Mouse (Mus musculus) right cerebral cortex, adult 18-20 months (tissue): ENCODE measurements around the gene Cacnb4.

Experiments used
- DNase-seq: peaks from one replicate; pipeline ENCODE4 v3.0.0; 2022; ENCODE audit warnings: mixed read lengths

The Cacnb4 gene

DNA sequence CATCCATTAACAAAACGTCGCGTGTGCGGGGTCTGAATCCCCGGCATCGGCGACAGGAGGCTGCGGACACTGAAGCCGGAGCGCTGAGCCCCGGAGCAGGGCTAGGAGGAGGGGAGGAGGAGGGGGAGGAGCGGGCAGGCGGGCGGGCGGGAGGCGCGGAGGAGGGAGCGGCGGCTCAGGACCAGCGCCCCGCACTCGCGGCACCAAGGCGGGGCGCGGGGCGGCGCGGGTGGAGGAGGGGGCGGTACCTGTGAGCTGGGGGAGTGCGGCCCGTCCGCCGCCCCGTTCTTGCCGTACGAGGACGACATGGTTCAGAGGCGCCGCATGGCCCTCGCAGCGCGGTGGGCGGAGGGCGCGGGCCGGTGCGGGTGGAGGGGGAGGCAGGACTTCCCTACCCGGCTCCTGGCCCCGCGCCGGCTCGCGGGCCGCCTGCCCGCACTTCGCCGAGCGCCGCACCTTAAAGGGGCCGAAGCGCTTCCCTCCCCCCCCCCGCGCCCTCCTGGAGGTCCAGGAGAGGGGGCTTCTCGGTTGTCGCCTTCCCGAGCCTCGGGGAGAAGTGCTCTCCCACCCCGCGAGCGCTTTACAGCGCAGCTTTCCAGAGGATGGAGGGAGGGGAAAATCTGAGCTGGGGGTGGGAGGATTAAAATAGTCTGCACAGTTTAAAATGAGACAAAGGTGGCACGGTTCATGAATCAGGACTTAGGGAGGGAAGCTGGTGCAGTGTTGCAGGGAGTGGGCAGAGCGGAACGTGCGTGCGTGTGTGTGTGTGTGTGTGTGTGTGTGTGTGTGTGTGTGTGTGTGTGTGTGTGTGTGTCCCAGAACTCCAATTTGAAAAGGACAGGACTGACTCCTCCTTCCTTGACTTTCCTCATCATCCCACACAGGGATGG, at the start of gene Cacnb4:
Cacnb4 (minus strand) TSS at position 809 of the 890 bp plus-strand sequence.
- DNase-seq: peak; percentile 69

DNA sequence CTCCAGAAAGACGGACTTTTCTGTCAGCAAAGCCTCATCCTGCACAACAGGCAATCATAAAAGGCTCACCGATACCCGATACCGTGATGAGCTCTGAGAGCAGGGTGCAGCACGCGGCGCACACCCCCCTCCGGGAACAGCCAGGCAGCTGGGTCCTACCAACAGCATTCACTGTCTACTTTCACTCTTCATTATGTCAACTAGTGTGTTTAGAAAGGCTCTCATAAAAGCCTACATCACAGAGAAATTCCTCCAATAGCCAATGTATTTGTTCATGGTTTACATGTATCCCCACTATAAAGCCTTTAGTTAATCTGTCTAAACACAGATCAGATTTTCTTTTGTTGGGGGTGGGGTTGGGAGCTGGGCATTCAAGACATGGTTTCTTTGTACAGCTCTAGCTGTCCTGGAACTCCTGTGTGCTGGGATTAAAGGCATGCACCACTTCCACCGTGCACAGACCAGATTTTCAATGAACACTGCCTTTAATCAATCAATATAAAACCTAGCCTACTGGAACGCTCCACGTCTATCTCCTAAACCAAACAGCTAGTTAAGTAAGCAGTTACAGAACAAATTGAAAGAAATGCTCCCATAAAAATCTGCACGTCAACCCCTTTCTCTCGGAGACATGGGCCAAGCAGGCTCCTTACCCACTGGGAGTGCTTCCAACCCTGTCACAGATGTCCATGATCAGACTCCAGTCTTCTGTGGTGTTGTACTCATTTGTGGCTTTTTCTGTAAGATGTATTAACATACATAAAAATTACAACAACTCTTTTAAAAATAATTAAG, 43.8 kb upstream of the Cacnb4 start:
- no peak for DNase-seq

DNA sequence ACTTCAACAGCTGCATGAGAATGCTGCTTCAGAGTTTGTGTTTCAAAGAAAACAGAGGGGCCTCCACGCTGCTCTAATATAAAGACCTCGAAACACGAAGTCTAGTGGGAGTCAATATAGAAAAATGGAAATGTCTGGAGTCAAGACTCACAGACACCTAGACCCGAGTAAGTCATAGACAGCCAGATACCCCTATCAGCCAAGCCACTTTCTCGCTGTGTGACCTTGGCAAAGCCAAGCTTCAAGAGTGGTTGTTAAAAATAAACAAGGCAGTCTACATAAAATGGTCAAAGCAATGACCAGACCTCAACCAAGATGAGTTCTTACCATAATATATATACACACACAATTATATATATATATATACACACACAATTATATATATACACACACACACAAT, 40.4 kb upstream of the Cacnb4 start:
- no peak for DNase-seq

DNA sequence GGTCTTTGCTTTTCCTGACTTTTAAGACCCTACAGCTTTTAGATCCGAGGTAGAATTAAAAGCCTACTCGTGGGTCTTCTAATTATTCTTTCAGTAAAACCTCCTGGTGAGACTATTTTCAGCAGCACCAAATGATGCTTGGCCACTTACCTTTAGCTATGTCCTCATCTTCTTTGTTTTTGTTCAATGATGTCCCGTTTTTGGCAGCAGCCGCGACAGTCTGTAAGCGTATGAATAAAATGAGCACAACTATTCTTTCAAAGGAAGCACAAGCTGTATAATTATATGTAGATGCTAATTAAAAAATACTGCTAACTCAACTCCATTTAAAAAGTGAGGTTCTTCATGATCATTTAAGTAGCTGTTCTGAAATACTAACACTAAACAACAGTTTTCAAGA, 38.9 kb upstream of the Cacnb4 start:
- no peak for DNase-seq

DNA sequence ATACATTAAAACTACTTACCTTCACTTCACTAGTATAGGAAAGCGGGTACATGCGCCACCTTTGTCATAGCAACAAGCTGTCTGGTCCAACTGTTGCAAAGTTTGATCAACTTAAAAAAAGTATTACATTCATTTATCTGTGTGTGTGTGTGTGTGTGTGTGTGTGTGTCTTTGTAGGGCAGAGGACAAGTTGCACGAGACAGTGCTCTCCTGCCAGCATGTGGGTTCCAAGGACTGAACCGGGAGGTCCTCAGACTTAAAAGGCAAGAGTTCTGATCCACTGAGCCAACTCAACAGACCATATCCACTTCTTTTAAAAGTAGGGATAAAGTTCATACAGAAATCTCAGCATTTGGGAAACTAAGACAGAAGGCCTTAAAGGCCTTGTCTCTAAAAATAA, 37.5 kb upstream of the Cacnb4 start:
- no peak for DNase-seq

DNA sequence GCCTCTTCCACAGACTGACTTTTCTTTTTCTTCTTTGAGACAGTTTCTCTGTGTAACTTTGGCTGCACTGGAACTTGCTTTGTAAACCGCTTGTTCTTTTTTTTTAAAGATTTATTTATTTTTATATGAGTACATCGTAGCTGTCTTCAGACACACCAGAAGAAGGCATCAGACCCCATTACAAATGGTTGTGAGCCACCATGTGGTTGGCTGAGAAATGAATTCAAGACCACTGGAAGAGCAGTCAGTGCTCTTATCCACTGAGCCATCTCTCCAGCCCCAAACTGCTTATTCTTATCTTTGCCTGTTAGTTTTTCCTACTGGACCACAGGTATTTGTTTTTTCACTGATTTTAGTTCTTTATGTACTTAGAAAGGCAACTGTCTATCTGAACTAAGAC, 34.2 kb upstream of the Cacnb4 start:
- DNase-seq: no peak

DNA sequence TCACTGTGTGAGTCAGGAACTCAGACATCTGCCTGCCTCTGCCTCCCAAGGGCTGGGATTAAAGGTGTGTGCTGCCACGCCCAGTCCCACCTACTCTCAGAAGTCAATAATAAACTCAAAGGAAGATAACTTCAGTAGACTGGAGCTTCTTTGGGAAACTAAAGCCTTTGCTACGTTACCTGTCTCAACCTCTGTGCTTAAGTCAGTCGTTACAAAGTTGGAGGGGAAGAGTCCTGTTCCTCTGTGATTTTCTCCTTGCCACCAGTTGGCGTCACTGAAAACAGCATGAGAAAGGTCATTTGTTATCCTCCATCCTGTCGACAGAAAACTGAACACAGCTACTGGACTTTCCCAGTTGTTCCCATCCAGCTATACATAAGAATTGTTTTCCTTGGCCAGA, 32.8 kb upstream of the Cacnb4 start:
- DNase-seq: no peak

DNA sequence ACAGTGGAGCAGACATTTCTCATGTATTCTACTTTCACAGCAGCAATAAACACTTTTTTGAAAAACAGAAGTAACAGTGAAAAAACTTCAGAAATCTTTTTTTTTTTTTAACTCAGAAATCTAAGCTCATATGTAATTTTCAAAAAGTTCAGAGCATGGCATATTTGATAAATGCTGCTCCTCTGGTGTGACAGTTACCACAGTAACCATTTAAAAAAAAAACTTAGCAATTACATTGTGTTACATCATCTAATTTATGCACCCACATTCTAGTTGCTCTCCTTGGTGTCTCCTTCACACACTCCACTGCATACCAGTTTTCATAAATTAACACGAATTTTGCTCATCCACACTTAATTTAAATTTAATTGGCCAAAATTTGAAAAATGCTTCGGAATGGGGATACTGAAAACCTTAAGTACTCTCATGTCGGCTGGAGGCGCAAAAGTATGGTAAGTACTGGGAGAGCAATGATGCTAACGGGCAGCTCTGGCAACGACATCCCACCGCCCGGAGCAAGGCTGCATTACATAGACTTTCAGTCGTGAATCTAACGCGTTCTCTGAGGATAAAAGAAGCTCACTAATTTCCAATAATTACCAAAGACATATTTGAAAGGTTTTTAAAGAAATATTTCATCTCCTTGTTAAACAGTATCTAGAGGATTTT, 24.9 kb upstream of the Cacnb4 start:
- DNase-seq: no peak

DNA sequence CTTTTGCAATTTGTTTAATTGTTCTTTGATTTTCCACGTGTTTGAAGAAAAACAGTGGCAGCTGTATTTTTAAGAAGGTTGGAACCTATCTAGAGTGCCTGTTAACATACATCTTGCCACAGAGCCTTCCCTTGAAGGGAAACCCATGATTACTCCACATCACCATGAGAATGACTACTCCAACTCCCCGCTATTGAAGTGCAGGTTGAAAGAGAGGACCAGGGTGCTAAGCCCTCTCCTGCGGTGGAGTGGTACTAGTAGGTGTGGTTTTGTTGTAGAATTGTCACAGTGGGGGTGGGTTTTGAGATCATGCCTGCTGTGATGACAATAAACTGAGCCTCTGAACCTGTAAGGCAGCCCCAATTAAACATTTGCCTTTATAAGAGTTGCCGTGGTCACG, 23.7 kb upstream of the Cacnb4 start:
- no peak for DNase-seq

DNA sequence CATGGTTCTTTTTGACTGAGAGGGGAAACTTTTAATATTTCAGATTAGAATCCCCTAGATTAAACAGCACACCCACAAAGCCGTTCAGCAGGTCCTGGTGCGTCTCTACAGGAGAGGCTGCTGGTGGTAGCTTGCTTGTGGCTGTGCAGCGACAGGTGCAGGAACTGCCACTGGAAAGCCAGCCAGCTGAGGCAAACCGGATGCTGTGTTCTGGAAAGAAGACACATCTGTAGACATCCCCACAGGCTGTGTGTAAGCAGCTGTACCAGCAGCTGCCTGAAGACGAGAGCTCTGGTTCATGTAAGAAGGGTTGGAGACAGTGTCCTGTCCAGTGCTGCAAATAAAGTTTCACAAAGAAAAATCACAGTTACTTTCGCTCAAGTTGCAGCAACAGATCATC, 18.0 kb upstream of the Cacnb4 start:
- DNase-seq: no peak

DNA sequence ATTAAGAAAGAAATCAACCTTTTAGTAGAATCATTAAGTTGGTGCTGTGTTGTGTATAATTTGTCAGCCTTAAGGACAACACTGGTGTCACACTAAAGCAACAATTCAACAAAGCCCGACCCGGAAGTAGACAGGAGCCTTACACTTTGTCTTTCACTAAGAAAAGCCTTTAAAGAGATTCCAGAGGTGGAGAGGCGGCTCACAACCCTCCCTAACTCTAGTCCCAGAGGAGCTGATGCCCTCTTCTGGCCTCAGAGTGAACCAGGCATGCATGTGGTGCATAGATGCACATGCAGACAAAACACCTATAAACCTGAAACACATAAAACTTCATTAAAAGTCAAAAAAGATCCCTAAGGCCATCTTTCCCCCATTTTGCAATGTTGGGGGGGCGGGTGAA, 15.1 kb upstream of the Cacnb4 start:
- no peak for DNase-seq

DNA sequence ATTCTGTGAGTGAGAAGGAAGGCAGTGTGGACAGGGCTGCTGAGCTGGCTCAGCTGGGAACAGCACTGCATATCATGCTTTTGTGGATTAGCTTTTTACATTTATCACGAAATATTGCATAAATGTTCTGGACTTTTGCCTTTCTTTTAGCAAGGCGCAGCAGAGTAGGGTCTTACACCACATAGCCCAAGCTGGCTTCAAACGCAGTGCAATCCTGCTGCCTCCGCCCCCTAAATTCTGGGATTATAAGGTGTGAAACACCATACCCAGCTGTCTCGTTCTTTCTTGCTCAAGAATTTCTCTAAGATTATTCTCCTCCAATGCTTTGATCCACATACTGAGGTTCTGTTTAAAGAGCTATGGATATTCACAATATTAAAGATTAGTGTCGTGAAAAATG, 10.0 kb upstream of the Cacnb4 start:
- DNase-seq: no peak

DNA sequence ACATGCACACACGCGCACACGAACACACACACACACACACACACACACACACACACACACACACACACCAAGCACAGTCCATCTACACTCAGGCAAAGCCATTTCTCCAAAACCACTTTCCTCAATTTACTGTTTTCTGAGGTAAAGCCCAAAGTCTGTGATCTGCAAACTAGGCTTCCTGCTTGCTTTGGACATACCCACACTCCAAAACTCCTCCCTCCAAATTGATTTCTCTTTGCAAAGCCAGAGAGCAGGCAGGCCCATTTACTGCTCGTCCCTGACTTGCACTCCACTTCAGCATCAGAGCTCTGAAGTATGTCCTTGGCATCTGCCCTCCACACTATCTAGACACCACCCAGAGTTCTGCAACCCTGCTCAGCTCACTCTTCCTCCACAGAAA, 958 bp upstream of the Cacnb4 start:
- no peak for DNase-seq

DNA sequence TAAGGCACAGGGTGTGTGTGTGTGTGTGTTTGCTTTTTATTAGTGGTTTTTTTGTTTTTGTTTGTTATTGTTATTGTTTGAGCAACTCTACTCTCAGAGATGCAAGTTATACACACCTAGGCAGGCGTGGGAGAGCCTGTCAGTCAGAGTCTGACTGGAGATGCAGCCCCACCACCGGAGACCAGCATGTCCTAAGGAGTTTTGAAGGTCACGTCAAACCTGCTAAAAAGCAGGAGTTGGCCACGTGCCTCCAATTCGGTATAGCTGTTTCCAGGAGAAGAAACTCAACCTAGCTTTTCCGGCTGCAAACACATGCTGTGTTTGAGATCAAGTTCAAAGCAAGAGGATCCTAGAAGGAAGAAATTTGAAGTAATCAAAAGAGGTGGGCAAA, 277 bp upstream of the Cacnb4 start:
- no peak for DNase-seq

DNA sequence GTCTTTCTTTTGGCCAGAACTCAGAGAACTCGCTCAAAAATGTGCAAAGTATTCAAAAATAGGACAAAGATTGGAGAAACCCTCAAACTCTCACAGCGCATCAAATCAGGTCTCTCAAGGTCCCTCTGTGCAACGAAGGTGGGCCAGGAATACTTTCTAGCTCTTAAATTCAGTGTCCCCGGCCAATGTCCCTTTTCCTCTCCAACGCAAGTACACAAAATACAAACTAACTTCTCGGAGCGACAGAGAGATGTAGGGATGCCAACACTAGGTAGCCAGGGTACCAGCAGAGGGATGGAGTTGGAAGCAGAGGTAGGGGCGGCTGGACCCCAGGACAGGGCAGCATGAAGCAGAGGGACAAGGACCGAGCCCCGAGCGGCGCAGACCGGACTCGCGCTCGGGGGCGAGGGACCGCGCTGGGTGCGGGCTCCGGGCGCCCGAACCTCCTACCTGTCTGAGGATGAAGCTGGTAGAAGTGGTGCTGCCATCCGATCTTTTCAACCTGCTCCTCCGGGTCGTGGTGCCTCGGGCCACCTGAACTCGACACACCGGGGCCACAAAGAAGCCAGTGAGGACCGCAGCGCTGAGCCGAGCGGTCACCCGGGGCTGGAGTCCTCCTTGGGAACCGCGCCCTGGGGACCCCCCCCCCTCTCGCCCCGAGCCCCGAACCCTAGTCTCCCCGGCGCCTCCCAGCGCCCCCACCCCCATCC, 1.2 kb downstream of the Cacnb4 start:
- peak; percentile 34 for DNase-seq

DNA sequence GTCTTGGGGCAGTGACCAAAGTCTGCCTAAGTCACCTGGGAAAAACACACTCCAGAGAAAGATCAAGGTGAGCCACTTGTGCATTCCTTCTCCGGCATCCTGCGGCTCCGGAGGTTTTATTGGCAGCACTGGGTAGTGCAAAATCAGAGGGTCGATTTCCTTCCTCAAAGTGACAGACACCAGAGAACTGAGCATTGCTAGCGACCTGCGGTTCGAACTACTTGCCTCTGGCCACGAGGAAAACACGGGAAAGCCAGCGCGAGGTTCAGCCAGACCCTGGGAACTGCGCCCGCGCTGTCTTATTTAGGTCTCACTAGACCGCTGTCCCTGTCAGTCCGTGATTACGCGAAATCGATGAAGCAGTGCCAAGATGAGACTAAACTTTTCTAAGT, 1.7 kb downstream of the Cacnb4 start:
- DNase-seq: peak; percentile 40

DNA sequence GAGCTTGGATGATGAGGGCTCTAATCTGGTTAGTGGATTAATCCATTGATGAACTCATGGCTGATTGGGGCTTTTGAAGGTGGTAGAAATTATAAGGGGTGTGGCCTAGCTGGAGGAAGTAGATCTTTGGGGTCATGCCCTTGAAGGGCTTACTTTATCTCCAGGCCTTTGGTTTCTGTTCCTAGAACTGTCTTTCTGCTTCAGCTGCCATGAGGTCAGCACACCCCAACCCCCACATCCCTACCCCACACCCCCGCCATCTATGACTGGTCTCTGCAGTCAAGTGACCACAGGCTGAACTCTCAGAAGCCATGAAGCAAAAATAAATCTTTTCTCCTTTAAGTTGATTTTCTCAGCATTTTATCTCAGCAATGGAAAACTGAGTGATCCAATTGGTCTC, 3.5 kb downstream of the Cacnb4 start:
- DNase-seq: no peak

DNA sequence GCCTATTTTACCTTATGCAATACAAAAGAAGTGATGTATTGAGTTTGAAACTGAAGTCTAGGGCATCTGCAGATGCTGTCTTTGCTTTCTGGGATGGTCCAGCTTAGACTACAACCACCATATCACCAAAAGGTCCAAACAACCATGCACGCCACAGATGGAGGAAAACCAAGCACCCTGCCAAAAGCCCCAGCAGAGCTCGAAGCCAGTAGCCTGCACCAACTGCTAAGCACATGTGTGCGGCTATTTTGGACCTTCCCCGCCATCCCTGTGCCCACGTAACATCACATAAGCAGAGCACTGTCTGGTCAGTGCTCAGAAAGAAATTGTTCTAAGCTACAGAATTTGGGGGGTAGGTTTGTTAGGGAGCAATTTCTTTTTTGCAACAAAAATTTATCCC, 5.9 kb downstream of the Cacnb4 start:
- peak; percentile 78 for DNase-seq

DNA sequence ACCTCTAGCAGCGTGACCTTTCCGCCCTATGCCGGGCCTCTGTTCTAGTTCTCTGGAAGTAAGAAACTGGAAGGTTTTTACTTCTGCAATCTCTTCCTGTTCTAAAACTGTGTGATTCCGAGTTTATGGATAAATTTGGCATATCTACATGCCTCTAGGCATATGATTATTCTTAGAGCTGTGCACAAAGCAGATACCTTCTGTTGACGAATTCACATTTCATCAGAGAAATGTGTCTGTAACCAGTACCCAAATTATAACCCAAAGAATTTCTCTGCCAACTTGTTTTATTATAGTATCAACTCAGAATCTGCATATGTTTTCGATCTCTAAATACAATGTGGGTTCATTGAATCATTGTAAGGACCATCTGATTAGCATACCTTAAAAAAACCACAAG, 8.2 kb downstream of the Cacnb4 start:
- no peak for DNase-seq

DNA sequence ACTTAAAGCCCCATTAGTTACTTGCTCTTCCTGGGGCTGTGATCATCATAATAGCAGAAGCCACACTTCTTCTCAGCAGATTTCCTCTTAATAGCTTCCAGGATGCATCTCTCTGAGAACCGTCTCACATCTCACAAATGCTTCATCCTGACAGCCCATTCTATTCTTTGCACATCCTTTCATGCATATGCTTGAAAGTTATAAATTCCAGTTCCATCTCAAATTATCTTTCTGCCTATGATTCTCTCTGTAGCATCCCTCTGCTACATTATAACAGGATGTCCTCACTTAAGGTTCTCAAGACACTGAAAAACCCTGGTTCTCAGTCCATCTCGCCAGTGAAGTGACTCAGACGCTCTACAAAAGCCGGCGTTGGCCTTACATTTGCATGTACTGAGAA, 19.9 kb downstream of the Cacnb4 start:
- DNase-seq: no peak

DNA sequence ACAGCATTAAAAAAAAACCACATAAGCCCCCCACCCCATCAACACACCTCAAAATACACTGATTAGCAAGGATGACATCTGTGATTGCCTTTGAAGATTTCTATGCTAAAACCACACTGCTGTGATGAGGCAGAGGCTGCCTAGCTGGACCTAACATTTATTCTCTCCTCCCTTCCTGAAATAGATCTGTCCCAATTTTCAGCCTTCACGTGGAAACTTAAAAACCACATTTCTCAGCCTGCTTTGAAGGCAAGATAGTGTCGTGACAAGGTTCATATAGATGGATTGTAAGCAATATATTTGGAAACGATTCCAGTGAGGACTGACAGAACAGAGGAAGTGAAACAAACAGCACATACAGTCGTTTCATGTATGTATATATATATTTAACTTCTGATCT, 22.1 kb downstream of the Cacnb4 start:
- DNase-seq: no peak

DNA sequence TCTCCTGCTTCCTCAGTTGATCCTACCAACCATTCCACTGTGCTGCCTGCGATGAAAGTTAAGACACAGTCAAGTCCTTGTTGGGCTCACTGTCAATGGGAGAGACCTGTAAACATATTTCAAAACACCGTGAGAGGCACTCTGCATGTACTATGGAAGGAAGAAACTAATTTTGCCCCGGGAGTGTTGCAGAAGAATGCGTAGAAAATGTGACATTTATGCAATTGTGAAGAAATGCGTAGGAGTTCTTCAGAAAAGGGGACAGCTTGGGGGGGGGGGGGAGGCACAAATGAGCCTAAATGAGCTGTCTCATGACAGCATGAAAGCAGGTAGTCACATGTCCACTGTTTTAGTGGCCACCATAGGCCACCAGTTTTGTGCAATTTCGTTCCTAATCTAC, 25.1 kb downstream of the Cacnb4 start:
- no peak for DNase-seq
